Mouse (Mus musculus): ENCODE data around the gene Tbl1xr1. TPM values are rescaled to one million over a fixed set of nuclear protein-coding genes. Genes with fewer than 3 reads are reported as not detected.

Tbl1xr1 gene
- polyA plus RNA-seq (2015; fragmentation: Nextera tagmentation; extraction: Ambion mirVana): 12.9 and 13.5 TPM in 2 replicates

GRCm38 (mm10) chr3:22076561-22076935, at the start of gene Tbl1xr1:
Tbl1xr1 (plus strand) TSS chr3:22076652.
- Histone ChIP-seq H3K9ac (peak within 1 kb of the TSS; percentile 95), H3K4me3 (replicated peaks) (peak within 1 kb of the TSS; percentile 97), H3K27ac (peak within 1 kb of the TSS; percentile 97), H3K9me3 (no peaks in the 10 kb centered on the region), H3K36me3 (no peaks in the 10 kb centered on the region), H3K27me3 (replicated peaks) (no peaks in the 10 kb centered on the region), H3K4me1 (replicated peaks) (peaks cover 22% of the 10 kb centered on the region), H3K4me2 (replicated peaks) (peak within 1 kb of the TSS; percentile 89)
- ATAC-seq: peak; percentile 86
- 2% methylated on average over 32 of the region's 46 CpGs for WGBS

DNA sequence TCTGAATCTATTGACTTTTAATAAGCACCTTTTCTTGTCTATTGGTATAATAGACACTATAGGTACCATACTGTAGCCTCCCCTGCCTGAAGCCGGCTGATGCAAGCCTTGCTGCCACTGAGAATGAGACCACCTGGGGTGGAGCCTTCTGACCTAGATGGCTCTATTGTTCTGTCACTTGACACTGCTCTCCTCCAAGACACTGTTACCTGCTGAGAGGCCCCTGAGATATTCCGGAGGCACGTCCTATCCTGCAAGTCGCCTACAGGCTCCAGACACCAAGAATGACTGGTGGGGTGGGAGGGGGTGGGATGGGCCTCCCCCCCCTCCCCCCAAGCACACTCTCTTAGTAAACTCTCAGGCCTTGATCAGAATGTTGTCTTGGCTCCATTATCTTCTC, 38.4 kb upstream of the Tbl1xr1 start:
- ATAC-seq: no peak
- H3K4me3 ChIP-seq (replicated peaks): no peak overlapping the region
- H3K27me3 ChIP-seq (replicated peaks): no peaks in the 10 kb centered on the region
- H3K9ac ChIP-seq: no peak overlapping the region
- H3K9me3 ChIP-seq: no peaks in the 10 kb centered on the region
- H3K27ac ChIP-seq: no peak overlapping the region
- H3K4me1 ChIP-seq (replicated peaks): no peaks in the 10 kb centered on the region
- no peak overlapping the region for H3K4me2 ChIP-seq (replicated peaks)
- H3K36me3 ChIP-seq: no peaks in the 10 kb centered on the region
- 62% methylated on average over 4 of the region's 4 CpGs for WGBS

DNA sequence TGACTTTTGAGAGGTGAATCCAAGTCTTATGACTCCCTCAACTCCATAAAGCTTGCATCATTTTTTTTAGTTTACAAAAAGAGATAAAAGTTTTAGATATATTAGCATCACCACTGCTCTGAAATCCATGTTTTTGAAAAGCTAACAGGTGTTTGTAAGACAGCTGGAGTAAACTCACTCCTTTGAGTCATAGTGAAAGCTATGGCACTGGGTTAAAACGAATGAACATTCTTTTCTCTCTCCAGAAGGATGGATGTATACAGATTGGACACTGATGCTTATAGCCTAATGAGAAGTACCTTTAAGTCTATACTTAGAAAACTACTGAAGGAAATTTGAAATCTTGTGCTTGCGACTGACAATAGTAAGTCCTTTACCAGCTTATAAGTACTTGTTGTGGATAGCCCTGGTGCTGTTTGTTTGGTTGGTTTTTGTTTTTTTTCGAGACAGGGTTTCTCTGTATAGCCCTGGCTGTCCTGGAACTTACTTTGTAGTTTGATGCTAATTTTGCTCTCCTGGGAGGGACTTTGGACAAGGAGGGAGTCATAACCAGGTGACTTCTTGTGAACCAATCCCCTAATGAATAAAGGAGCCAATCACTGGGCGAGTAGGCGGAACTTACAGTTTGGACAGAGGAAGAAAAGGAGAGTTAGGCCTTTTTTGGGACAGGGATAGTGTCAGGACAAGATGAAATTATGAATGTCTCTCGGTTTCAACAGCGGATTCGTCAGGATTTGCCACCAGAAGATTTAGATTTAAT, 37.2 kb upstream of the Tbl1xr1 start:
- 88% methylated on average over 8 of the region's 8 CpGs for WGBS
- no peak overlapping the region for H3K27ac ChIP-seq
- no peaks in the 10 kb centered on the region for H3K36me3 ChIP-seq
- no peak overlapping the region for H3K9ac ChIP-seq
- no peak overlapping the region for H3K4me2 ChIP-seq (replicated peaks)
- no peak overlapping the region for H3K4me3 ChIP-seq (replicated peaks)
- no peaks in the 10 kb centered on the region for H3K27me3 ChIP-seq (replicated peaks)
- no peak for ATAC-seq
- H3K9me3 ChIP-seq: no peaks in the 10 kb centered on the region
- no peaks in the 10 kb centered on the region for H3K4me1 ChIP-seq (replicated peaks)

DNA sequence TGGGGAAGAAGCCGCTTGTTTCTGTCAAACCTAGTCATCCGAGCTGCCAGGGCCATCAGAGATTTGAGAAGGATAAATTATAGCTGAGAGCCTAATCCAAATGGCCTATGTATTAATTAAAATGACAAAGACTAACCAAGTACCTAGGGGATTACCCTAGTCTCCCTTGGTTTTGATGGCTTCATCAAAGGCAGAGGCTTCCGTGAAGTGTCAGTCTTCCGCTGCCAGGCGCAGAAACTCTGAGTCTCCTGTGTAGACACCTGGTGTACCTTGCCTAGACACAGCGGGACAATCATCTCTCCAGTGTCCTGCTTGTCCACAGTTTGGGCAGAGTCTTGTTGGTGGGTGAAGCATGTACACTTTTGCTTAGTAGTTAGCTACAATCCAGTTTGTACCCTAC, 35.8 kb upstream of the Tbl1xr1 start:
- no peaks in the 10 kb centered on the region for H3K27me3 ChIP-seq (replicated peaks)
- no peaks in the 10 kb centered on the region for H3K4me1 ChIP-seq (replicated peaks)
- 88% methylated on average over 6 of the region's 6 CpGs for WGBS
- no peak overlapping the region for H3K4me3 ChIP-seq (replicated peaks)
- no peaks in the 10 kb centered on the region for H3K36me3 ChIP-seq
- H3K9ac ChIP-seq: no peak overlapping the region
- H3K9me3 ChIP-seq: no peaks in the 10 kb centered on the region
- H3K27ac ChIP-seq: no peak overlapping the region
- H3K4me2 ChIP-seq (replicated peaks): no peak overlapping the region
- no peak for ATAC-seq

DNA sequence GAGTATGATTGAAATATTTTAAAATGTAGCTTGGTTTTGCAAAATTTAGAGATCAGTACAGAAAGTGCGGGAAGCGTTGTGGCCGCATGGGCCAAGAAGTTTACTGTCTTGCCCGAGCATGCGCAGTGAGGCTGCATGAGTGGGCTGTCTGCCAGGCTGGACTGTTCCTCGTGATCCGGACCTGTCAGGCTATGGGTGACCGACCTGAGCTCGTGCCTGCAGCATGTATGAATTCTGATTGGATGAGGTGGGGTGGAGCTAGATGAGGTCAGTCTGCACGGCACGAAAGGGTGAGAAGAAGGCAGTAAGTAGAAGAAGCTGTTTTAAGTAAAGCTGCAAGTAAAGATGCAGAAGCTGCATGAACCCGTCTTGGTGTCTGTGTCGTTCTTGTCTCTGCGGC, 29.2 kb upstream of the Tbl1xr1 start:
- Histone ChIP-seq H3K4me3 (replicated peaks) (no peak overlapping the region), H3K27me3 (replicated peaks) (no peaks in the 10 kb centered on the region), H3K4me2 (replicated peaks) (no peak overlapping the region), H3K36me3 (no peaks in the 10 kb centered on the region), H3K9ac (no peak overlapping the region), H3K4me1 (replicated peaks) (no peaks in the 10 kb centered on the region), H3K27ac (no peak overlapping the region), H3K9me3 (no peaks in the 10 kb centered on the region)
- no peak for ATAC-seq
- 90% methylated on average over 14 of the region's 14 CpGs for WGBS

DNA sequence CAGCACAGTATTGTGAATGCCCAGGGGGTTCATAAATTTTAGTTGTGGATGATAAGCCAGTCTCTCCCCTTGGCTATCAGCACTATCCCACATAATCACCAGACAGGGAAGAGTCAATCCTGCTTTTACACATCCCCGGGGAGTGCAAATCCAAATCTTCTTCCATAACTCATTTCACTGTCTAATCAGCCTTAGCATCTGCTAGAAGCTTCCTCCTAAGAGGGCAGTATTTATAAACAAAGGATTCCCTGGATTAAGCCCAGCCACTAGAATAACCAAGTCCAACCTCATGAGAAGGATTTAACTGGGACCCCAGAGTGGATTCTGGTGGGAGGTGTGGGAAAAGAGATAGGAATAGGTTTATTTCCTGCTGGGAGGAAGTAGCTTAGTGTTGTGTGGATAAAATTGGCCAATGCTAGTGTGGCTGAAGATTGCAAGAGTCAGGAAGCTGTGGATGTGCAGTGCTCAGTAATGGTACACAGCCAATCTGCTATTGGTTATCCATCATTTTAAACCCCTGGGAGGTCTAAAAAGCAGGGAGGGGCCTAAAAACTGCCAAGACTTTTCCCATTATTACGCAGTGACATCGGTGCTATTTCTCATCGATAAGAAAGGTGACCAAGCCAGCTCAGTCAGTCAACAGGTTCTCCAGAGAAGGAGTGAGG, 19.7 kb upstream of the Tbl1xr1 start:
- no peak overlapping the region for H3K9ac ChIP-seq
- ATAC-seq: no peak
- no peaks in the 10 kb centered on the region for H3K9me3 ChIP-seq
- H3K4me3 ChIP-seq (replicated peaks): no peak overlapping the region
- 0 out of 2 replicates have a peak, but pooled peaks cover 6% of the 10 kb centered on the region for H3K4me1 ChIP-seq (replicated peaks)
- H3K27me3 ChIP-seq (replicated peaks): no peaks in the 10 kb centered on the region
- H3K27ac ChIP-seq: no peak overlapping the region
- H3K4me2 ChIP-seq (replicated peaks): no peak overlapping the region
- no peaks in the 10 kb centered on the region for H3K36me3 ChIP-seq
- 75% methylated on average over 4 of the region's 4 CpGs for WGBS

DNA sequence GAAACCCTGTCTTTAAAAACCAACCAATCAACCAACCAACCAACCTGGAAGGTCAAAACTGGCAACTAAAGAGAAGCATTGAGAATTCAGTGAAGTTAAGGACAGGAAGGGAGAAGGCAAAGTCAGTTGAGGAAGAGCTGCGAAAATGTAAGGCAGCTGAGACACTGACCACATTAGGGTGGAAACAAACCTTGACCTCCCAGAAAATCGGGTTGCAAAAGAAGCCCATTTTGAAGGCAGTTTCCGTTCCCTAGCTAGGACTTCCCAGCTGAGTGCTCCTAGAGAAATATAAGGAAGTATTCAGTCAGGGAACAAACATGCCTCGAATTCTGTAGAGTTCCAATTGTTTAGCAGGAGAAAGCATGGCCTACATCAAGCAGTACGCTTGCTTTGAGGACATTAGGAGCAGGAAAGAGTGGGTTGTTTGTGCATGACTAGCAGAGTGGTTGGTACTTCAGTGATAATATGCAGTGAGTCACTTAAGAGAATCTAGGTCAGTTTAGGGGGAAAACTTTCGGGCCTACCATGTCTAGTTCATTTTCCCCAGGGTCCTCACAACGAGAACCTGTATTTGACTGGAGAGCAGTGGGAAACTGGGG, 18.1 kb upstream of the Tbl1xr1 start:
- Histone ChIP-seq H3K4me2 (replicated peaks) (no peak overlapping the region), H3K27me3 (replicated peaks) (no peaks in the 10 kb centered on the region), H3K27ac (no peak overlapping the region), H3K9me3 (no peaks in the 10 kb centered on the region), H3K9ac (no peak overlapping the region), H3K4me3 (replicated peaks) (no peak overlapping the region), H3K36me3 (no peaks in the 10 kb centered on the region), H3K4me1 (replicated peaks) (0 out of 2 replicates have a peak, but pooled peaks cover 6% of the 10 kb centered on the region)
- 87% methylated on average over 7 of the region's 7 CpGs for whole genome bisulfite sequencing
- ATAC-seq: no peak

DNA sequence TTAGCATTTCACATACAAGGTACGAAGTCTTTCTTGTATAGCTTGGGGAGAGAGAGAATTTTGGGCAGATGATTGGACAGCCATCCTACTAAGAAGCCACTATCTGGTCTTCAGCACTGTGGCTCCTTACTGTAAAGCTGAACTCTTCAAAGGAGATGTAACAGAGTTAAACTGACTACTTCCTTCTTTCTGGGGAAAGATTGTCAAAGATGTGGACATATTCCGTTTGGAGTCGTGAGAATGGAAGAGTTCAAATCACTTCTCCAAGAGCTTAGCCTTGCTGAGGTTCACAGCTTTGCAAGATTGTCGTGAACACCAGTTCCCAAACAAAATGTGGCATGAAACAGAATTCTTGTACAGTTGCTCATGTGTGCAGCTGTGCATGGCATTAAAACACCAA, 15.3 kb upstream of the Tbl1xr1 start:
- Histone ChIP-seq H3K9me3 (no peaks in the 10 kb centered on the region), H3K9ac (no peak overlapping the region), H3K4me1 (replicated peaks) (0 out of 2 replicates have a peak, but pooled peaks cover 6% of the 10 kb centered on the region), H3K36me3 (no peaks in the 10 kb centered on the region), H3K4me3 (replicated peaks) (no peak overlapping the region), H3K4me2 (replicated peaks) (no peak overlapping the region), H3K27ac (no peak overlapping the region), H3K27me3 (replicated peaks) (no peaks in the 10 kb centered on the region)
- ATAC-seq: no peak
- 86% methylated on average over 4 of the region's 4 CpGs for WGBS

DNA sequence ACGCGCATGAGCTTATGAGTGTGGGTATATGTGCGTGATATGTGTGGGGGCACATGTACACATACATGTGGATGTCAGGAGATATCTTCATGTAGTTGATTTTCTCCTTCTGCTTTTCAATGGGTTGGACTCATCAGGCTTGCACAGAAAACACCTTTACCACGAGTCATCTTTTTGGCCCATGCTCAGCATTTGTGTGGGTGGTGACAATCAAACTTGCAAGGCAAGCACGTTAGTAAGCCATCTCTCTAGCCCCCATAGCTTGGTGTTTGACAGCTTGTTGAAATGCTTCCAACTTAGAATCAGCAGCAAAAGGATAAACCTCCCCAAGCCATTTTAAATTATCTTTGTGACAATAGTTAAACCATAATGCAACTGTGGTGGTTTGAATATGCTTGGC, 7.8 kb upstream of the Tbl1xr1 start:
- ATAC-seq: no peak
- no peak overlapping the region for H3K27ac ChIP-seq
- H3K27me3 ChIP-seq (replicated peaks): no peaks in the 10 kb centered on the region
- no peaks in the 10 kb centered on the region for H3K36me3 ChIP-seq
- H3K4me2 ChIP-seq (replicated peaks): no peak overlapping the region
- 86% methylated on average over 5 of the region's 5 CpGs for WGBS
- no peaks in the 10 kb centered on the region for H3K4me1 ChIP-seq (replicated peaks)
- H3K9me3 ChIP-seq: no peaks in the 10 kb centered on the region
- H3K4me3 ChIP-seq (replicated peaks): no peak overlapping the region
- H3K9ac ChIP-seq: no peak overlapping the region

DNA sequence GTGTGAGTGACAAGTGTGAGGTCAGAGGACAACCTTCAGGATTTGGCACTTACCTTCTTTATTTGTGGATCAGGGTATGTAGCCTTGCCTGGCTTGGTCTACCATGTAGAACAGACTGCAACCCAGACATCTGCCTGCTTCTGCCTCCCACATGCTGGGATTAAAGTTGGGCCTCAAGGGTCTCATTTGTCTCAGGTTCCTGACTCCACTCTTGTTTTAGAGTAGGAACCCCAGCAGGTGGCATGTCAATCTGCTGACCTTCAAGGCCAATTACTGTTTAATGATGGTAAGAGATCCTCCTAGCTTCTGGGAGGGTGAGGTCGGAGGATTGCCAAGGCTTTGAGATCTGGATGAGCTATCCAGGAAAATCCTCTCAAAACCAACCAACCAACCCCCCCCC, 2.5 kb upstream of the Tbl1xr1 start:
- H3K27ac ChIP-seq: no peak overlapping the region
- H3K4me3 ChIP-seq (replicated peaks): no peak overlapping the region
- H3K4me2 ChIP-seq (replicated peaks): no peak overlapping the region
- H3K27me3 ChIP-seq (replicated peaks): no peaks in the 10 kb centered on the region
- no peak for ATAC-seq
- WGBS: 87% methylated on average over 1 of the region's 1 CpGs
- peaks cover 16% of the 10 kb centered on the region for H3K4me1 ChIP-seq (replicated peaks)
- no peaks in the 10 kb centered on the region for H3K36me3 ChIP-seq
- no peaks in the 10 kb centered on the region for H3K9me3 ChIP-seq
- no peak overlapping the region for H3K9ac ChIP-seq

DNA sequence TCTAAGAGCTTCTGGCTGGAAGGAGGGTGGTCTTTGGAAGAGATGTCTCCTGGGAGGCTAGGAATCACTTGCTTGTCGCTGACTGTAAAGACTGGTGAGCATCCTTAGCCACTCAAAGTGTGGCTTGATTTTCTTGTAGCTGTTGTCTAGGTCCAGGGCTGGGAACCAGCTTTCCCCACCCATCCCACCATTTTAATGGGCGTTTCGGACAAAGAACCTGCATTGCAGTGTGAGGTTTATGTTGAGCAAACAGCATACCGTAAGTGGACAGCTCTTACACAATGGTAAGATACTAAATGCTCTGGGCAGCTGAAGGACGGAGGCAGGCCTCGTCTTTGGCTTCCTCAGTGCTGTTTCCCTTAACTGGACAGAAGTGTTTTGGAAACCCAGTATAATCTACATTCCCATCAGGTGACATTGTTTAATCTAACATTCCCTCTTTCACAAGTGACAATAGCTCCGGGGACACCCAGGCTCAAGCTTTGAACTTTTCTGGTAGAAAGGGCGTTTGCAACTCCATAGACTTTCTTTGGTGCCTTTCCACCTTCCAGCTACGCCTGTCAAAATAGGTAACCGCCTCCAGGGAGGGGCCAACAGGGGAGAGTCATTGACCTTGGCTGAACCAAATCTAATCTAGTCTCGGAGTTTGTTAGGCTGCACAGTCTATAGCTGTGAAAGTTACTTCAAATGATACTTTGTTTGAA, 1.7 kb upstream of the Tbl1xr1 start:
- no peaks in the 10 kb centered on the region for H3K27me3 ChIP-seq (replicated peaks)
- peak overlapping the region; percentile 89 for H3K4me2 ChIP-seq (replicated peaks)
- no peak overlapping the region for H3K9ac ChIP-seq
- H3K4me3 ChIP-seq (replicated peaks): peak overlapping the region; percentile 97
- H3K4me1 ChIP-seq (replicated peaks): peaks cover 22% of the 10 kb centered on the region
- no peak overlapping the region for H3K27ac ChIP-seq
- 0 out of 2 replicates have a peak, but pooled peaks have one; percentile 23 for ATAC-seq
- no peaks in the 10 kb centered on the region for H3K36me3 ChIP-seq
- 40% methylated on average over 11 of the region's 11 CpGs for WGBS
- no peaks in the 10 kb centered on the region for H3K9me3 ChIP-seq

- Histone ChIP-seq H3K9ac (peak overlapping the region; percentile 81), H3K9me3 (no peaks in the 10 kb centered on the region), H3K27ac (peak overlapping the region; percentile 97), H3K27me3 (replicated peaks) (no peaks in the 10 kb centered on the region), H3K36me3 (no peaks in the 10 kb centered on the region), H3K4me1 (replicated peaks) (peaks cover 22% of the 10 kb centered on the region), H3K4me3 (replicated peaks) (peak overlapping the region; percentile 97), H3K4me2 (replicated peaks) (peak overlapping the region; percentile 89)
- under 1% methylated on average over 28 of the region's 28 CpGs for WGBS
- ATAC-seq: 0 out of 2 replicates have a peak, but pooled peaks have one; percentile 1
Observed at GRCm38 (mm10) chr3:22075517-22075886, 950 bp upstream of the Tbl1xr1 start.

Measured in intestine, embryonic 15.5 days (tissue).